Mouse (Mus musculus): ENCODE data around the gene Ppef1.
"Not testable (repeated sequence)": the region's sequence is repeated elsewhere in the genome, so short reads cannot be mapped to it uniquely, and the experiment has no call there.

Ppef1 gene

GRCm38 (mm10) chrX:160735650-160736049 lies at the start of gene Ppef1:
TSS of gene Ppef1 (minus strand) at chrX:160735765.
- ATAC-seq (ENCODE audit: insufficient number of reproducible peaks, low FRiP score, low TSS enrichment), result no peak

- ATAC-seq (ENCODE audit: insufficient number of reproducible peaks, low FRiP score, low TSS enrichment), result no peak
Observed at GRCm38 (mm10) chrX:160782276-160782675, 46.7 kb upstream of the Ppef1 start.

- no peak for ATAC-seq (ENCODE audit: insufficient number of reproducible peaks, low FRiP score, low TSS enrichment)
Observed at GRCm38 (mm10) chrX:160773033-160773432, 37.5 kb upstream of the Ppef1 start.

GRCm38 (mm10) chrX:160769622-160770021 lies 34.1 kb upstream of the Ppef1 start:
- ATAC-seq (ENCODE audit: insufficient number of reproducible peaks, low FRiP score, low TSS enrichment), result not testable (repeated sequence)

- ATAC-seq (ENCODE audit: insufficient number of reproducible peaks, low FRiP score, low TSS enrichment), result no peak
Observed at GRCm38 (mm10) chrX:160767713-160768112, 32.1 kb upstream of the Ppef1 start, which contains the start of gene Rs1. TSS of gene Rs1 (plus strand) at chrX:160768013.

GRCm38 (mm10) chrX:160766233-160766616 lies 30.7 kb upstream of the Ppef1 start:
- ATAC-seq (ENCODE audit: insufficient number of reproducible peaks, low FRiP score, low TSS enrichment), result peak; percentile 56; the same call in 1 of the 2 replicates

- peak; percentile 86 for ATAC-seq (ENCODE audit: insufficient number of reproducible peaks, low FRiP score, low TSS enrichment)
Observed at GRCm38 (mm10) chrX:160765389-160766232, 30.0 kb upstream of the Ppef1 start.

- ATAC-seq (ENCODE audit: insufficient number of reproducible peaks, low FRiP score, low TSS enrichment), result no peak
Observed at GRCm38 (mm10) chrX:160750808-160751207, 15.2 kb upstream of the Ppef1 start.

- ATAC-seq (ENCODE audit: insufficient number of reproducible peaks, low FRiP score, low TSS enrichment), result no peak
Observed at GRCm38 (mm10) chrX:160748653-160749052, 13.1 kb upstream of the Ppef1 start.

GRCm38 (mm10) chrX:160745399-160745798 lies 9.8 kb upstream of the Ppef1 start:
- ATAC-seq (ENCODE audit: insufficient number of reproducible peaks, low FRiP score, low TSS enrichment), result no peak

GRCm38 (mm10) chrX:160699171-160699570 lies 36.4 kb downstream of the Ppef1 start:
- no peak for ATAC-seq (ENCODE audit: insufficient number of reproducible peaks, low FRiP score, low TSS enrichment)

- ATAC-seq (ENCODE audit: insufficient number of reproducible peaks, low FRiP score, low TSS enrichment), result peak; percentile 58; the same call in 1 of the 2 replicates
Observed at GRCm38 (mm10) chrX:160691559-160691958, 44.0 kb downstream of the Ppef1 start.

GRCm38 (mm10) chrX:160690094-160690493 lies 45.5 kb downstream of the Ppef1 start:
- ATAC-seq (ENCODE audit: insufficient number of reproducible peaks, low FRiP score, low TSS enrichment), result no peak

- ATAC-seq (ENCODE audit: insufficient number of reproducible peaks, low FRiP score, low TSS enrichment), result no peak
Observed at GRCm38 (mm10) chrX:160669992-160670391, 65.6 kb downstream of the Ppef1 start.

GRCm38 (mm10) chrX:160610882-160611644 lies 124.5 kb downstream of the Ppef1 start:
- ATAC-seq (ENCODE audit: insufficient number of reproducible peaks, low FRiP score, low TSS enrichment), result no peak

- no peak for ATAC-seq (ENCODE audit: insufficient number of reproducible peaks, low FRiP score, low TSS enrichment)
Observed at GRCm38 (mm10) chrX:160610482-160610881, 125.1 kb downstream of the Ppef1 start.

- ATAC-seq (ENCODE audit: insufficient number of reproducible peaks, low FRiP score, low TSS enrichment), result no peak
Observed at GRCm38 (mm10) chrX:160609849-160610248, 125.7 kb downstream of the Ppef1 start.

GRCm38 (mm10) chrX:160603981-160604541 lies 131.5 kb downstream of the Ppef1 start:
- no peak for ATAC-seq (ENCODE audit: insufficient number of reproducible peaks, low FRiP score, low TSS enrichment)

GRCm38 (mm10) chrX:160603316-160603715 lies 132.2 kb downstream of the Ppef1 start:
- ATAC-seq (ENCODE audit: insufficient number of reproducible peaks, low FRiP score, low TSS enrichment), result no peak

GRCm38 (mm10) chrX:160602770-160603169 lies 132.8 kb downstream of the Ppef1 start:
- ATAC-seq (ENCODE audit: insufficient number of reproducible peaks, low FRiP score, low TSS enrichment), result no peak

GRCm38 (mm10) chrX:160601053-160601452 lies 134.5 kb downstream of the Ppef1 start:
- no peak for ATAC-seq (ENCODE audit: insufficient number of reproducible peaks, low FRiP score, low TSS enrichment)
